Mouse (Mus musculus) limb, embryonic 12.5 days (tissue): ENCODE results near the gene Aspdh. TPM values are rescaled to one million over a fixed set of nuclear protein-coding genes. Genes with fewer than 3 reads are reported as not detected.

ENCODE experiments used
- ATAC-seq: fragments of 200-750 bp; cut with Nextera tagmentation; 2 replicates; pipeline ENCODE4 v1.8.0; 2017; ENCODE audit warnings: low read depth, moderate TSS enrichment; ENCODE audit not compliant: insufficient number of reproducible peaks, insufficient read depth, low FRiP score, low TSS enrichment
- H3K27ac ChIP-seq: fragments of 300-500 bp; sonication (generic); 2 replicates; pipeline ENCODE4 v1.5.1; 2016; ENCODE audit warnings: mild to moderate bottlenecking, moderate library complexity
- H3K27me3 ChIP-seq: fragments of 300-500 bp; sonication (generic); 2 replicates; pipeline ENCODE4 v1.6.1; 2016; ENCODE audit warnings: mild to moderate bottlenecking, moderate library complexity
- H3K36me3 ChIP-seq: fragments of 300-500 bp; sonication (generic); 2 replicates; pipeline ENCODE4 v1.6.1; 2016; ENCODE audit warnings: mild to moderate bottlenecking, moderate library complexity
- H3K4me1 ChIP-seq: fragments of 300-500 bp; sonication (generic); replicated peaks from 2 replicates; pipeline ENCODE4 v1.6.1; 2016
- H3K4me2 ChIP-seq: fragments of 300-500 bp; sonication (generic); 2 replicates; pipeline ENCODE4 v1.6.1; 2016; ENCODE audit warnings: mild to moderate bottlenecking, moderate library complexity
- H3K4me3 ChIP-seq: fragments of 300-500 bp; sonication (generic); replicated peaks from 2 replicates; pipeline ENCODE4 v1.5.1; 2016; ENCODE audit warnings: mild to moderate bottlenecking
- H3K9ac ChIP-seq: fragments of 300-500 bp; sonication (generic); replicated peaks from 2 replicates; pipeline ENCODE4 v1.6.1; 2016; ENCODE audit warnings: mild to moderate bottlenecking, moderate library complexity
- H3K9me3 ChIP-seq: fragments of 300-500 bp; sonication (generic); 2 replicates; pipeline ENCODE4 v1.6.1; 2016; ENCODE audit warnings: mild to moderate bottlenecking, moderate library complexity
- WGBS: fragments of 180-500 bp; shearing (Covaris S2); methylation state at CpG from one replicate; pipeline ENCODE4 v1.1.7; 2016; 5-methylcytosine and 5-hydroxymethylcytosine counted together
- polyA plus RNA-seq: library from polyadenylated mRNA; unstranded; fragments of >200 nt; fragmentation: Nextera tagmentation; extraction: Ambion mirVana; gene quantifications from 2 replicates; pipeline ENCODE4 v1.2.1, GENCODE M21; 2016

The Aspdh gene
- polyA plus RNA-seq, 1 experiment from 2014 or later = 0.56 TPM

- H3K9me3 ChIP-seq = no peaks in the 10 kb centered on the region
- H3K9ac ChIP-seq = no peak overlapping the region
- peak overlapping the region; percentile 2; the same call in 1 of the 2 replicates for H3K4me2 ChIP-seq
- no peak for ATAC-seq
- H3K27ac ChIP-seq = no peak overlapping the region
- WGBS = 36% methylated on average over 5 of the region's 5 CpGs
- H3K27me3 ChIP-seq = peaks cover 70% of the 10 kb centered on the region
- H3K4me3 ChIP-seq = 0 out of 2 replicates have a peak overlapping the region, but pooled peaks have one; percentile 0
- peaks cover 13% of the 10 kb centered on the region for H3K4me1 ChIP-seq
- H3K36me3 ChIP-seq = no peaks in the 10 kb centered on the region
Measured at GRCm38 (mm10) chr7:44475046-44475614, 9.9 kb downstream of the Aspdh start.

- Histone ChIP-seq H3K27ac (no peak overlapping the region), H3K4me1 (no peaks in the 10 kb centered on the region), H3K27me3 (peaks cover 50% of the 10 kb centered on the region), H3K4me3 (no peak overlapping the region), H3K9ac (no peak overlapping the region), H3K9me3 (no peaks in the 10 kb centered on the region), H3K4me2 (no peak overlapping the region), H3K36me3 (no peaks in the 10 kb centered on the region)
- no peak for ATAC-seq
- 69% methylated on average over 3 of the region's 3 CpGs for WGBS
Measured at GRCm38 (mm10) chr7:44482836-44483435, 17.7 kb downstream of the Aspdh start.

GRCm38 (mm10) chr7:44484109-44484508 lies 18.9 kb downstream of the Aspdh start:
- peaks cover 38% of the 10 kb centered on the region for H3K27me3 ChIP-seq
- H3K4me2 ChIP-seq = no peak overlapping the region
- no peak for ATAC-seq
- WGBS = 84% methylated on average over 1 of the region's 1 CpGs
- H3K9me3 ChIP-seq = no peaks in the 10 kb centered on the region
- no peak overlapping the region for H3K4me3 ChIP-seq
- no peak overlapping the region for H3K9ac ChIP-seq
- no peak overlapping the region for H3K27ac ChIP-seq
- H3K36me3 ChIP-seq = peaks cover 8% of the 10 kb centered on the region; the same call in 1 of the 2 replicates
- H3K4me1 ChIP-seq = no peaks in the 10 kb centered on the region

GRCm38 (mm10) chr7:44484841-44485571 lies 19.8 kb downstream of the Aspdh start:
- peak; percentile 54; the same call in 1 of the 2 replicates for ATAC-seq
- Histone ChIP-seq H3K4me2 (no peak overlapping the region), H3K27ac (no peak overlapping the region), H3K36me3 (peaks cover 15% of the 10 kb centered on the region), H3K9ac (no peak overlapping the region), H3K27me3 (peaks cover 29% of the 10 kb centered on the region), H3K4me3 (no peak overlapping the region), H3K4me1 (no peaks in the 10 kb centered on the region), H3K9me3 (no peaks in the 10 kb centered on the region)
- 31% methylated on average over 5 of the region's 5 CpGs for WGBS

GRCm38 (mm10) chr7:44485572-44486195 lies 20.5 kb downstream of the Aspdh start:
- WGBS = 76% methylated on average over 6 of the region's 7 CpGs

GRCm38 (mm10) chr7:44486927-44487575 lies 21.9 kb downstream of the Aspdh start:
- no peak for ATAC-seq
- Histone ChIP-seq H3K4me3 (no peak overlapping the region), H3K4me2 (no peak overlapping the region), H3K27me3 (peaks cover 13% of the 10 kb centered on the region; the same call in 1 of the 2 replicates), H3K9ac (no peak overlapping the region), H3K9me3 (no peaks in the 10 kb centered on the region), H3K36me3 (peaks cover 36% of the 10 kb centered on the region), H3K4me1 (no peaks in the 10 kb centered on the region), H3K27ac (no peak overlapping the region)
- 67% methylated on average over 13 of the region's 13 CpGs for WGBS

More at GRCm38 (mm10) chr7:44485572-44486195, 20.5 kb downstream of the Aspdh start:
- no peak overlapping the region for H3K27ac ChIP-seq
- no peak overlapping the region for H3K9ac ChIP-seq
- H3K4me3 ChIP-seq = no peak overlapping the region
- no peaks in the 10 kb centered on the region for H3K4me1 ChIP-seq
- no peaks in the 10 kb centered on the region for H3K9me3 ChIP-seq
- H3K4me2 ChIP-seq = no peak overlapping the region
- peaks cover 22% of the 10 kb centered on the region for H3K36me3 ChIP-seq
- ATAC-seq = no peak
- peaks cover 24% of the 10 kb centered on the region for H3K27me3 ChIP-seq

GRCm38 (mm10) chr7:44487936-44488335 lies 22.7 kb downstream of the Aspdh start:
- WGBS = 87% methylated on average over 7 of the region's 7 CpGs

GRCm38 (mm10) chr7:44488545-44488944 lies 23.4 kb downstream of the Aspdh start:
- no peaks in the 10 kb centered on the region for H3K27me3 ChIP-seq
- ATAC-seq = no peak
- no peak overlapping the region for H3K27ac ChIP-seq
- H3K4me2 ChIP-seq = no peak overlapping the region
- WGBS = 89% methylated on average over 8 of the region's 8 CpGs
- H3K9me3 ChIP-seq = no peaks in the 10 kb centered on the region
- no peak overlapping the region for H3K9ac ChIP-seq
- H3K4me1 ChIP-seq = no peaks in the 10 kb centered on the region
- H3K4me3 ChIP-seq = no peak overlapping the region
- peaks cover 51% of the 10 kb centered on the region for H3K36me3 ChIP-seq

More at GRCm38 (mm10) chr7:44487936-44488335, 22.7 kb downstream of the Aspdh start:
- Histone ChIP-seq H3K9ac (no peak overlapping the region), H3K4me3 (no peak overlapping the region), H3K9me3 (no peaks in the 10 kb centered on the region), H3K36me3 (peaks cover 45% of the 10 kb centered on the region), H3K4me1 (no peaks in the 10 kb centered on the region), H3K27me3 (peaks cover 4% of the 10 kb centered on the region; the same call in 1 of the 2 replicates), H3K4me2 (no peak overlapping the region), H3K27ac (no peak overlapping the region)
- ATAC-seq = no peak

GRCm38 (mm10) chr7:44490281-44490680 lies 25.1 kb downstream of the Aspdh start:
- Histone ChIP-seq H3K27me3 (no peaks in the 10 kb centered on the region), H3K4me2 (no peak overlapping the region), H3K36me3 (peaks cover 64% of the 10 kb centered on the region), H3K9me3 (no peaks in the 10 kb centered on the region), H3K27ac (no peak overlapping the region), H3K4me3 (no peak overlapping the region), H3K9ac (no peak overlapping the region), H3K4me1 (peaks cover 9% of the 10 kb centered on the region)
- WGBS = 97% methylated on average over 4 of the region's 4 CpGs
- ATAC-seq = no peak

GRCm38 (mm10) chr7:44491391-44491790 lies 26.2 kb downstream of the Aspdh start:
- Histone ChIP-seq H3K4me2 (no peak overlapping the region), H3K9ac (no peak overlapping the region), H3K36me3 (peaks cover 64% of the 10 kb centered on the region), H3K4me3 (no peak overlapping the region), H3K9me3 (no peaks in the 10 kb centered on the region), H3K4me1 (peaks cover 14% of the 10 kb centered on the region), H3K27ac (no peak overlapping the region), H3K27me3 (no peaks in the 10 kb centered on the region)
- 93% methylated on average over 5 of the region's 5 CpGs for WGBS
- ATAC-seq = no peak
